Mouse (Mus musculus) kidney, adult 2 months (tissue): ENCODE measurements around the gene S100a7a.

Experiments used
- CTCF ChIP-seq: fragments of 200-500 bp; conservative IDR thresholded peaks from 2 replicates; pipeline ENCODE4 v1.5.1; 2011; ENCODE audit warnings: low read depth, mild to moderate bottlenecking, control low read depth, low read length, moderate library complexity, mixed read lengths; ENCODE audit not compliant: insufficient read depth, insufficient read length
- POLR2A ChIP-seq: fragments of 200-500 bp; IDR thresholded peaks from one replicate; pipeline ENCODE4 v1.6.1; 2011; ENCODE audit warnings: low read depth, low read length, control low read depth

DNA sequence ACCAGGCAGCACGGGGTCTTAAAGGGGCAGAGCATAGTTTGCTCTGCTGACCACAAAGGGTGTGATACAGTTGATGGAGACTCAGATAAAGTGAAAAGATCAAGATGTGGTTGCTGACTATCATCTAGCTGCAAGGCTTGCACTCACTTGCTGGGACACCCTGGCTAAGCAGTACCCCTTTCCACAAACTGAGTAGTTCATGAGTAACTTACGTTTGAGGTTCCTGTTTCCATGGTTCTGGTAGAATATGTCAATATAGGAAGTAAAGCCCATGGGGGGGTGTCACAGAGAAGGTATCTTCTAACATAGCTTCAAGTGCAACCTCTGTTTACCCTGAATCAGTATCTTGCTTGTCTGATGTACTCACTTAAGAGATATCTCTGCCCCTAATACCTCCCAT lies 39.7 kb downstream of the S100a7a start:
- TF ChIP-seq POLR2A (no peak), CTCF (no peak)
